Mouse (Mus musculus) gastrocnemius, postnatal 4 days (tissue): ENCODE measurements around the gene Gm17657. TPM values are rescaled to one million over a fixed set of nuclear protein-coding genes. Genes with fewer than 3 reads are reported as not detected.

ENCODE experiments used
- DNase-seq, 2 experiments: peaks; one replicate each; pipeline ENCODE4 v3.0.0; 2021 to 2022; ENCODE audit warnings: low spot score in 2 of 2, mixed read lengths in 2 of 2
- microRNA-seq: library from miRNA; unstranded; fragments of <30 nt; microRNA quantifications from one replicate; pipeline ENCODE4 v1.2.0, GENCODE M21; 2021
- total RNA-seq, 2 experiments: library from RNA; stranded (reverse); gene quantifications; 2 replicates each; pipeline ENCODE4 v1.2.3; 2021

Gene Gm17657
- total RNA-seq, 2 experiments from 2014 or later = not detected

DNA sequence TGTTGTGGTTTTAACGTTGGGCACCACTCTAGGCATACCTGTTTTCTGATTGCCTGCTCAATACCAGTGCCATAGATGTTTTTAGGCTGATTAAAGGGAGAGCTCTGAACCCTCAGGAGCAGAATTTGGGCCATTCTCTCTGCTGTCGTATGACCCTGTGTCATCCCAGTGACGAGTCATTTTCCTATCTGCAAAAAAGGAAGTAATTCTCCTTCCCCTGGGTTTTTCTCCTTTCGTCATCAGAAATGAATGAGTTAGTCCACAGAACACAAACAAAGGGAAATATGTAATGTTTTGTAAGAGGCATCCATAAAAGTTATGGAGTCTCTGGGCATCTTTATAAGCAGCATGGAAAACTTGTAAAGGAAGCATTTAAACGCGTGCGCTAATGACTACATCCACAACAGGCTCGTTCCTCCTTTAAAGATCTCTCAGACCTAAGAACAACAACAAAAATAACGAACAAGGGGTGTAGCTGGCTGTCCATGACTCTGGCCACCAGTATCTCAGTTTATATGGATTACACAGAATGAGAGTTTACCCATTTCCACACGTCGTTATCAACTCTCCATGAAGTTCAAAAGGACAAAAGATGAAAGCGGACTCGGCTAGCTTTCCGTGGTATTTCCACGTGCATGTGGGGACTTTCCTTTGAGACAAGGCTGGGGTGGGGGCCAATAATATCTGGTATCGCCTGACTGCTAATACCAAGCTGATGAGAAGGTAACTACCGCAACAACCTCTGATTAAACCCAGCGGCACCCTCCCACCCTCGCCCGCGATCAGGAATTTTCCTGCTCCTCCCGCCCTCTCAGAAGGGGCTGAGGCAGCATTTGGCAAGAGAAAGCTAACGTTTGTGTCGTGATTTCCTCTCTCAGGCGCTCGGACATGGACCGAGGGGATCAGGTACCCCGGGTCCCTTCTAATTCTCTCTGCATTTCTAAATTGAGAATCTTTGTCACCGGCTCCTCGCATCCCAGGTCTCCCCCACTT, 60.2 kb downstream of the Gm17657 start:
- DNase-seq = peak in 1 of 2 experiments; percentile 45

GRCm38 (mm10) chr17:29488257-29488977, 61.0 kb downstream of the Gm17657 start:
- DNase-seq = no peak

- no peak for DNase-seq
Measured at GRCm38 (mm10) chr17:29485336-29486233, 63.9 kb downstream of the Gm17657 start.

DNA sequence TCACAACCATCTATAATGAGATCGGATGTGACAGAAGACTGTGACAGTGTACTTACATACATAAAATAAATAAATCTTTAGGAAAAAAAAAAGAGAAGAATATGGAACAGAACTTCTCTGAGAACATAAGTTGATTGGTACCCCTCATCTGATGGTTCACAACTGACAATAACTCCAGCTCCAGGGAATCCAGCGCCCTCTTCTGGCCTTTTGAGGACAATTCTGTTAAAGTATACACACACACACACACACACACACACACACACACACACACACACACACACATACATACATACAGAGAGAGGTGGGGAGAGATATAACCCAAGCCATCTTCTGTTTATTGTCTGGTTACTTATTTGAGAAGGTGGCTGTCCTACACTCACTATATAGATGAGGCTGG, 65.0 kb downstream of the Gm17657 start:
- no peak for DNase-seq

DNA sequence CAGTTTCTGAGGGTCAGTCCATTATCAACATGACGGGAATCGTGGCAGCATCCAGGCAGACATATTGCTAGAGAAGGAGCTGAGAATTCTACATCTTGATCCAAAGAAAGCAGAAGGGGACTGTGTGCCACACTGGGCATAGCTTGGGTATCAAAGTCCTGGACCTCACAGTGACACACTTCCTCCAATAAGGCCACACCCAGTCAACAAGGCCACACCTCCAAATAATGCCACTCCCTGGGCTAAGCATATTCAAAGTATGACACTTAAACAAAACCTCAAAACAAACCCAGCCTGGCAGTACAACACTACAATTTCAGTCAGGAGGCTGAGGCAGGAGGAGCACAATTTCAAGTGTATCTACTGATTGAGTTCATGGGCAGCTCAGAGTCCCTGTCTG, 66.2 kb downstream of the Gm17657 start:
- DNase-seq = no peak

GRCm38 (mm10) chr17:29482632-29483031, 66.8 kb downstream of the Gm17657 start:
- DNase-seq = no peak

DNA sequence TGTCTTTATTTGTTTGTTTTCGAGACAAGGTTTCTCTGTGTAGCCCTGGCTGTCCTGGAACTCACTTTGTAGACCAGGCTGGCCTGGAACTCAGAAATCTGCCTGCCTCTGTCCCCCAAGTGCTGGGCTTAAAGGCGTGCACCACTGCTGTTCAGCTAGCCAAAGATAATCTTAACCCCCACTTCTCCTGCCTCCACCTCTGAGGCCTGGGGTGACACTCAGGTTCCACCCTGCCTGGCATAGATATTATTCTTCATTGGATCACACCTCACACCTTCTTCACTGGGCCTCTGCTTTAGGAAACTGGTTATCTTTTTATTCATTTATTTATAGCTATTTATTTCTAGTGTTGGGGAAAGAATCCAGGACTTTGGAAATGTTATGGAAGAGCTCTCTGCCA, 69.2 kb downstream of the Gm17657 start:
- no peak for DNase-seq

DNA sequence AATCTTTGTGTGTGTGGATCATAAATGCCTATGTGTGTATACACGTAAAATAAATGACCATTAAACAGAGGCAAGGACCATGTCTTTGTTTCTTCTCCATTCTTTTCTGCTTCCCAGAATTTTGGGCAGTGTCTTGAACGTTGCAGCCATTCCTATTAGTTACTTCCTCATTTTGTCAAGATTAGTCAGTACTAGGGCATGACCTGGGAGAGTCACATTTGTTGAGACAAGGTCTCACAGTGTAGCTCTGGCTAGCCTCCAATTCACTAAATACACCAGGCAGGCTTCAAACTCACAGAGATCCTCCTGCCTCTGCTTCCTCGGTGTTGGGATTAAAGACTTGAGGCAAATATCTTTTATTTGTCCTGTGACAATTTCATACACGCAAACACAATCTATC, 71.2 kb downstream of the Gm17657 start:
- DNase-seq = no peak

- DNase-seq = no peak
Measured at GRCm38 (mm10) chr17:29477357-29477756, 72.1 kb downstream of the Gm17657 start.

DNA sequence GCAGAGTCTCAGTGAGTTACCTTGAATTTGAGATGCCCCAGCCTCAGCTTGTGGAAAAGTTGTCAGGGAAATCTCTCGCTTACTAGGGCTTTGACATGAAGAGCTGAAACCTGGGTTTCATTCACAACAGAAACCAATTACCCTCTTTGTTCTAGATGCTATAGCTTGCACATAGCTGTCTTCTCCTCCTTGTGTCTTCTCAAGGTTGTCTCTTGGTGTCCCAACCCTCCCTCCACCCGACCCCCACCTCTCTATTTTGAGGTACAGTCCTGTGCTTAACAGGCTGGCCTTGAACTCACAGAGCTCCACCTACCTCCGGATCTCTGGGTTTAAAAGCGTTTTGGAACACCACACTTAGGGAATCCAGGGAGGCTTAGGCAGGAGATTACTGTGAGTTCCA, 73.0 kb downstream of the Gm17657 start:
- DNase-seq = no peak

GRCm38 (mm10) chr17:29475142-29475541, 74.3 kb downstream of the Gm17657 start:
- no peak for DNase-seq

DNA sequence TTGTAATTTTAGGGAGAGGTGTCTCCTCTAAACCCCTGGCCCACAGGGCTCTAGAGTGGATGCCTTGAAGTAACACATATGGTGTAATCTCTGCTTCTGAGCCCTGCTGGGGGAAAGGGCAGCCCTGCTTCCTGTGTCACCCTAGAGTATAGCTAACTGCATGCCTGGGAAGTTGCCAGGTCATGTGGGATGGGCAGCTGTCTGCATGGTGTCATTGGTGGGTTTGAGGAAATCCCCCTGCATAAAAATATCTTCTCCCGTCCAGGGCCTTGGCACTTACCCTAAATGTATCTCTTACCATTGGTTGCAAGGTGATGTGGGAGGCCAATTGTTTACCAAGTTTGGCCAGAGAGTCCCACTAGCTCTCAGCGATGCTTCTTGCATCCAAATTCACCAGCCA, 75.4 kb downstream of the Gm17657 start:
- DNase-seq = no peak

DNA sequence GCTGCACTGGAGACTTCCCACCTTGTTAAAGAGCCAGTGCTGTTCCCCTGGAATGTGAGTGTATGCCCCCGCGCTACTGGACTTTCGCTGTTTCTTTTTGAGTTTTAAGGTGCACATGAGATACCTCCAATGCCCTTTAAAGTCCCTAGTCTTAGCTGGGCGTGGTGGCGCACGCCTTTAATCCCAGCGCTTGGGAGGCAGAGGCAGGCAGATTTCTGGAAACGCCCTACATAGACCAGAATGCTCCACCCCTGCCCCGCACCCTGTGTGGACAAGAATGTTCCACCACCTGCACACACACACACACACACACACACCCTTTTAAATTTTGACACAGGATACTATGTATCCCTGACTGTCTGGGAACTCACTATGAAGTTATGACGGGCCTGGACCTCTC, 76.0 kb downstream of the Gm17657 start:
- DNase-seq = no peak

Small RNA genes within 50 kb of the gene (microRNA-seq; reads per million reads assigned to microRNA genes)
- not detected for gene Mir7667

Other genes starting within 250 kb of the Gm17657 start
- 10 to 100 TPM; 50.3 to 54.5 TPM for gene Pi16, start 232.0 kb downstream of the Gm17657 start, total RNA-seq
- gene Mtch1, start 201.7 kb downstream of the Gm17657 start, total RNA-seq = 100 to 1,000 TPM; 302 to 317 TPM
- 1 to 10 TPM; 4.2 to 4.5 TPM for gene Fgd2, start 188.7 kb downstream of the Gm17657 start, total RNA-seq
- 10 to 100 TPM; 21.4 to 21.8 TPM for gene Pim1, start 58.9 kb downstream of the Gm17657 start, total RNA-seq
- 10 to 100 TPM; 10.2 to 11.3 TPM for gene Tbc1d22b, start 147 bp upstream of the Gm17657 start, total RNA-seq
- not detected for gene Tmem217, start 2.7 kb upstream of the Gm17657 start, total RNA-seq
- gene Rnf8, start 65.2 kb upstream of the Gm17657 start, total RNA-seq = 10 to 100 TPM; 36.3 to 37.6 TPM
- gene Gm28043, start 65.2 kb upstream of the Gm17657 start, total RNA-seq = 1 to 10 TPM; 1.7 to 2.6 TPM
- 10 to 100 TPM; 52.0 to 56.4 TPM for gene Cmtr1, start 111.0 kb upstream of the Gm17657 start, total RNA-seq
- gene Ccdc167, start 167.4 kb upstream of the Gm17657 start, total RNA-seq = 10 to 100 TPM; 12.2 to 12.5 TPM